Mouse (Mus musculus) heart, adult 18-20 months (tissue): ENCODE measurements at regions not wholly inside any gene's neighbourhood (a gene's known extent, or its start where the extent isn't known, plus 50 kb on each side); places are given as distances from the start of the nearest gene placed in this dataset.
A peak's percentile ranks its signal among the peaks of the same experiment; 100 is the strongest.

Experiments used
- DNase-seq, 2 experiments: peaks; one replicate each; pipeline ENCODE4 v3.0.0; 2021 to 2022; ENCODE audit warnings: mixed read lengths in 1 of 2

DNA sequence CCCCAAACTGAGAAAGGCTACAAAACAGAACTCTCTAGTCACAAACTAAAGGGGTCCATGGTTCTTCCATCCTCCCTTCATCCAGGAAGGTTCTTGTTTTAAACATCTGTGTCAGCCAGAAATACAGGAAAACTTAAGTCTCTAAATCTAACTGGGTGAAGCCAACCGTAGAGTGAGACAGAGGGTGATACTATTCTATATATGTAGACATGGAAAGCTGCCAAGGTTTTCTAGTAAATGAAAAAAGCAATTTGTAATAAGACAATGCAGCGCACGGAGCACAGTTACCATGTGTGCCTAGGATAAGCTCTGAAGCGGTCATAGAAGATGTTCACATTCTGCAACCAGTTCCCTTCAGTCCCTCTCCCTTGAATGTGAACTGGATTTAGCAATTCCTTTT, 55.4 kb downstream of the Ppp1r3c start:
- no peak for DNase-seq

GRCm38 (mm10) chr19:36680322-36680721, 56.1 kb downstream of the Ppp1r3c start:
- DNase-seq, result no peak

DNA sequence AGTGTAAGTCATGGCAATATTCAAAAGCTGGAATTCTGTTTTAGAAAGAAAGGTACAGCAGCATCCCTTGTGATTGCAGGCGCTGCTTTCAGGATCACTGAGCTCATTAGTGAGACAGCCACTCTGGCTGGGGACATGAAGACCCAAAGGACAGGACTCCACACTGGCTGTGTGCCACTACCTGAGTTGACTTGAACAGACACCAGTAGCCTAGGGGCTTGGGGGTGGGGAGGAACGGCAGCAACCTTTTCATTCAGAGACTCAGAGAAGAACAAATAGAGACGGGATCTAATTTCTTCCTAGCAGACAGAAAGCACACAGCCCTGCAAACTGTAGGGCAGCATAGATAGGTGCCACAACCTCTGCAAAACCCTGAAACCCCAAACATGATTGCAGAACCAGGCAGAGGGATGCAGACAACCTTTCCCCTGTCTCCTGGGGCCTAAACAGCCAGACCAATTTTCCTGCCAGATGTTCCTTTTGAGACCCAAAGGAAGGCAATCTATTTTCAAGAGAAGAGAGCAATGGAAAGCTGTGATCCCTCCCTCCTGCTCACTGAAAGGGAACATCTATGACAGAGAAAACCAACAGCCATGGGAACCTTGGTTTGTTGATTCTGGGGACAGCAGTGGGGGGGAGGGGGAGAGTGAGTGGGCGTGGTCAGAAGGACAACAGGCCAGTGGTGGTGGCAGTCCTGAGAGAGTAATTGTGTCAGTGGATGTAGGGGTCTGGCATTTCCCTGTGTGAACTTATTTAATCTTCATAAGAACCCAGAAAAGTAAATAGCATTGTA, 57.2 kb downstream of the Ppp1r3c start:
- peak; percentile 69 to 76 for DNase-seq

DNA sequence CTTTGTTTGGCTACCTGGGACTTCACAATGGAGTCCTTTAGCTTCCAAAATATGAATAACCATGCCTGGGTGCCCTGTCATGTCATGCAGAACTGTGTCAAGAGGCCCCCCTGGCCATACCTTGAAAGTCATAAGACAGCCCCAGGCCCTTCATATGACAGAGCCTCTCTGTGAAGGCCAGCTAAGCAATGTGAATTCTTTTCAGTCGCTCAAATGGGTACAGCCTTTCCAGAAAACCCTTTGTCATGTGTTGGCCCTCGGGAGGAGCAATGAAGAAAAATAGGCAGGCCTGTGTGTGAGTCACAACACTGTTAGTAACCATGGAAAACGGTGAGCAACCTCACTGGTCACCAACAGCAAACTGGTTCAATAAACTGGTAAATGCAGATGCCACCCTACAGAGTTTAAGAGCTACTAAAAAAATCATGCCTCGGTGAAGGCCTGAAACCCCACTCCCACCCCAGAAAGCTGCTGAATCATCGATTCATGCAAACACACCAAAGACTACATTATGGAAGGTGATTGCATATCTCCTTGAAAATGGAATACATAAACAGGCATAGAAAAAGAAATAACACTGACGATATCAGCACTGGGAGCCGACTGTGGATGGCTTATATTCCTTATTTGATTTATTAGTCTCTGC, 57.9 kb downstream of the Ppp1r3c start:
- peak in 1 of 2 experiments; percentile 41 for DNase-seq

DNA sequence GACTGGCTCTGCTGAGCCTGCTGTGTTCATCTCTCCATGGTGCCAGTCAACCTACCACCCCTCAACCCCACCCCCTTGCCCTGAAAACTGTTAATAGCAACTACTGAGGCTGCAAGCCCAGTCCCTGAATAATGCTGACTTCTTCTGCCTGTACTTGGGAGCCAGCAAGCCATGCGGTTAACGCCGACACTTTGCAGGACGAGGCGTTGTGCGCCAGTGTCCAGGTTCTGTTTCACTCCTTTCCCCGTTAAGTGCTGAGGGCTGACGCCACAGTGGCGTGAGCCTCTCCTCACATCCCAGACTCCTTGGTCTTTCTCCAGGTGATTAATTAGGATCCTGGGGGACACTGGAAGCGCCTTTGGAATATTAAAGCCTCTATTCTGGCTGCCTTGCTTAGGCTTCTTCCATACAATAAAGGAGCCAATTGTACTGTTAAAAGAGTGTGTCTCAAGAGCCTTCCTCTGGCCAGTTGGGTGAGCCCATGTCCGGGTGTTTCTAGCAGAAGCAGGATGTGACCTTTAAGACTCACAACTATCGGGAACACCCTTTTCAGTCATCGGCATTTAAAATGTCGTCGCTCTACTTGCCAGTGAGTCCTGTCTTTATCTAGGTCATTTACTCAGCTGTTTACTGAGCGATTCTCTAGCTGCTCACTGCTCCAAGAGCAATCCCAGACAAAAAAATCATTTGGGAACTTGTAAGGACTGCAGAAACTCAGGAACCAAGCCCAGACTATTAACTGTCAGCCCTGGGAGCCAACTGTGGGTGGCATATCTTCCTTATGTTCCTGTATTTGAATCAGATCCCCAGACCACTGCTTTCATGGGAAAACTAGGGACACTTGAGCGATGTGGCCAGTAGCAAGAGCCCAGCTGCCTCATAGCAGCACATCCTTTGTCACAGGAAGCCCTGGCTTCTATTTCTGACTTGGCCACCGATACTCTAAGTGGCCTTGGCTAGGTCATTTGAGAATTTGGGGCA, 59.1 kb downstream of the Ppp1r3c start:
- DNase-seq, result peak; percentile 73 to 84

GRCm38 (mm10) chr19:36674946-36675345, 61.5 kb downstream of the Ppp1r3c start:
- DNase-seq, result no peak

DNA sequence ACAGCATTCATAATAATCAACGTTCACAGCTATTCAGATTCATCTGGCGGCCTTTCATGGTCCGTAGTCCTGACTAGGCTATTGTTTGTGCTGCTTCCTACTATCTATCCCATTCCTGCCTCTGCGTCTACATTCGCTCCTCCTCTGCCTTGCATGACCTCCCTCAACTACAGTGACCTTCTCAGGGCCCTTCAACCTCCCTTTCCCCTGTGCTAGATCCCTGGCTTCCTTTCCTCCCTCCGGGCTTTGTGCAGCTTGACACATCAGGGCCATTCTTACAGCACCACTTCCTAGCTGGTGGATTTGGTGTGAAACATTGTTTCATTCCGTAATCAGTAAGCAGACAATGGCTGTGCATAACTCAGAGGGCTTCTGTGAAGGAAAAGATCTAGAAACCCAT, 65.6 kb downstream of the Ppp1r3c start:
- peak; percentile 27 to 35 for DNase-seq
